Mouse (Mus musculus) testis, postnatal 10 days (tissue): ENCODE data around the gene Ndel1.

Experiments used
- DNase-seq: peaks from one replicate; pipeline ENCODE4 v3.0.0; 2021; ENCODE audit warnings: low spot score

The Ndel1 gene

GRCm38 (mm10) chr11:68778855-68779254, 92.8 kb downstream of the Ndel1 start:
- no peak for DNase-seq

DNA sequence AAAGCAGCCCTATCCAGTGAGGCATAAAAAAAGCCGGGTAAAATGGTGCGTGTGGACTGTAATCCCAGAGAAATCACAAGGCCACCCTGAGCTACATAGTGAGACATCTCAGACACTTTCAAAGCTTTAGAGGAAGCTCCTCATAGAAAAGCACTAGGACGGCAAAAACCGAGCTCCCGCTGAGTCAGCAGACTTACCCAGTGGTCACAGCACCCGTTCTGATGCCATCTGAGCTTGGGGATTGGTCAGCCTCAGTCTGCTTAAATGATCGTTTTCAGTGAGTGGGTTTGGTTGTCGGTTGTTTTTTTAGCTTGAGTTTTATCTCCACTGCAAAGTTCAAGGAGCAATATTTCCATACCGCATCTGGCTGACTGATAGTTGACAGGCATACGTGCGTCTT, 93.7 kb downstream of the Ndel1 start:
- no peak for DNase-seq

DNA sequence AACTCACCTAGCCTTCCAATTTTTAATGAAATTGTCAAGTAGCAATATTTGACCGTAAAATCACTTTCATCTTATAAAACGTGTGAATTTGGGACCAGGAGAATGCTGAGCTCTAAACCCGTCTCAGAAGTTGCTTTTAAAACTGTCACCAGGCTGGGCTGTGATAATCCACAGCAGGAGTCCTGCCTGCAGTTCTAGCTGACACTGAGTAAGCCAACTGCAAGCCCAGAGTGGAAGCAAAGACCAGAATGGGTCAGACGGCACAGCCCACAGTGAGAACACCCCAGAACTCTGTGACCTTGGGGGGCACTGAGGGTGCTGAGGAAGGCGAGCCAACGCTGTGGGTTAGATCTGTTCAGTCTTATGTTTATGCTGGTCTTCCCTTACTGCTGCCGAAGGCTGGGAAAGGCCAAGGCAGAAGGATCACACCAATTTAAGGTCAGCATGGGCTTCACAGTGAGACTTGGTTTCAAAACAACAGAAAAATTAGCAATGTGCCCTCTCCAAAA, 95.5 kb downstream of the Ndel1 start:
- DNase-seq = no peak
